Mouse (Mus musculus) embryonic facial prominence, embryonic 13.5 days (tissue): ENCODE measurements at regions not wholly inside any gene's neighbourhood (a gene's known extent, or its start where the extent isn't known, plus 50 kb on each side); places are given as distances from the start of the nearest gene placed in this dataset.

Experiments
- ATAC-seq: fragments of 200-750 bp; cut with Nextera tagmentation; 2 replicates; pipeline ENCODE4 v1.8.0; 2017; ENCODE audit warnings: low read depth; ENCODE audit not compliant: insufficient number of reproducible peaks, insufficient read depth, low FRiP score, low TSS enrichment
- H3K27ac ChIP-seq: fragments of 300-500 bp; sonication (generic); 2 replicates; pipeline ENCODE4 v1.5.1; 2015; ENCODE audit warnings: moderate library complexity, mild to moderate bottlenecking, inconsistent platforms
- H3K27me3 ChIP-seq: fragments of 300-500 bp; sonication (generic); 2 replicates; pipeline ENCODE4 v1.6.1; 2015; ENCODE audit warnings: mild to moderate bottlenecking, inconsistent platforms
- H3K36me3 ChIP-seq: fragments of 300-500 bp; sonication (generic); 2 replicates; pipeline ENCODE4 v1.6.1; 2015; ENCODE audit warnings: mild to moderate bottlenecking, inconsistent platforms
- H3K4me1 ChIP-seq: fragments of 300-500 bp; sonication (generic); 2 replicates; pipeline ENCODE4 v1.6.1; 2015; ENCODE audit warnings: inconsistent platforms
- H3K4me2 ChIP-seq: fragments of 300-500 bp; sonication (generic); 2 replicates; pipeline ENCODE4 v1.6.1; 2015; ENCODE audit warnings: moderate library complexity, mild to moderate bottlenecking, inconsistent platforms
- H3K4me3 ChIP-seq: fragments of 300-500 bp; sonication (generic); 2 replicates; pipeline ENCODE4 v1.5.1; 2015; ENCODE audit warnings: mild to moderate bottlenecking, inconsistent platforms
- H3K9ac ChIP-seq: fragments of 300-500 bp; sonication (generic); 2 replicates; pipeline ENCODE4 v1.6.1; 2015; ENCODE audit warnings: mild to moderate bottlenecking, inconsistent platforms
- H3K9me3 ChIP-seq: fragments of 300-500 bp; sonication (generic); 2 replicates; pipeline ENCODE4 v1.6.1; 2016; ENCODE audit warnings: inconsistent platforms
- WGBS: fragments of 180-500 bp; shearing (Covaris S2); methylation state at CpG from one replicate; pipeline ENCODE4 v1.1.7; 2015; ENCODE audit warnings: mixed read lengths; 5-methylcytosine and 5-hydroxymethylcytosine counted together

- WGBS, result 84% methylated on average over 2 of the region's 2 CpGs
- H3K4me2 ChIP-seq, result no peak overlapping the region
- no peak for ATAC-seq
- H3K36me3 ChIP-seq, result no peaks in the 10 kb centered on the region
- H3K4me3 ChIP-seq, result no peak overlapping the region
- H3K9me3 ChIP-seq, result no peaks in the 10 kb centered on the region
- H3K4me1 ChIP-seq, result no peaks in the 10 kb centered on the region
- no peaks in the 10 kb centered on the region for H3K27me3 ChIP-seq
- no peak overlapping the region for H3K27ac ChIP-seq
- no peak overlapping the region for H3K9ac ChIP-seq
Measured at GRCm38 (mm10) chr3:149209260-149209659, 218.9 kb upstream of the Adgrl2 start.

DNA sequence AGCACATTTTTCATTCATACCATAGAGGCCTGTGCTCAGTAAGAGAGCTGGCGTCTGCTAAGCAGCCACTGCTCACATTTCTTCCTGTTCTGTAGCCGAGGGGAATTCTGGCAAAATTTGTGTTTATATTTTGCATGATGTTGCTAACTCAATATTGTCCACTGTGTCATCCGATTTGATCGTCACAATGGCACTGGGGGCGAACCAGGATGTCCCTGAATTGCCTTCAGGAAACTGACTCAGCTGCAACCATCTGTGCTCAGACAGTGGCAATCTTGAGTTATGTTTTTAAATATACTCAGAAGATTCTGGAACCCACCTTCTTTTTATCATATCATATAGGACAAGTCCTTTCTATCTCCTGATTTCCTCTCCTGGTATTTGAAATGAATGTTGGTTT lies 213.1 kb upstream of the Adgrl2 start:
- H3K4me3 ChIP-seq, result no peak overlapping the region
- no peaks in the 10 kb centered on the region for H3K27me3 ChIP-seq
- H3K9me3 ChIP-seq, result no peaks in the 10 kb centered on the region
- no peaks in the 10 kb centered on the region for H3K36me3 ChIP-seq
- no peak for ATAC-seq
- 51% methylated on average over 5 of the region's 5 CpGs for WGBS
- no peak overlapping the region for H3K9ac ChIP-seq
- H3K4me1 ChIP-seq, result peaks cover 17% of the 10 kb centered on the region
- no peak overlapping the region for H3K27ac ChIP-seq
- no peak overlapping the region for H3K4me2 ChIP-seq

- H3K4me3 ChIP-seq, result no peak overlapping the region
- ATAC-seq, result no peak
- H3K36me3 ChIP-seq, result no peaks in the 10 kb centered on the region
- H3K4me2 ChIP-seq, result no peak overlapping the region
- no peak overlapping the region for H3K9ac ChIP-seq
- WGBS, result 83% methylated on average over 8 of the region's 8 CpGs
- H3K4me1 ChIP-seq, result peaks cover 6% of the 10 kb centered on the region
- H3K9me3 ChIP-seq, result no peaks in the 10 kb centered on the region
- H3K27ac ChIP-seq, result no peak overlapping the region
- H3K27me3 ChIP-seq, result no peaks in the 10 kb centered on the region
Measured at GRCm38 (mm10) chr3:149196477-149197185, 206.3 kb upstream of the Adgrl2 start.

GRCm38 (mm10) chr3:149190856-149191576 lies 200.7 kb upstream of the Adgrl2 start:
- ATAC-seq, result no peak
- H3K36me3 ChIP-seq, result no peaks in the 10 kb centered on the region
- no peak overlapping the region for H3K27ac ChIP-seq
- H3K9me3 ChIP-seq, result no peaks in the 10 kb centered on the region
- H3K4me2 ChIP-seq, result peak overlapping the region; percentile 33; the same call in 1 of the 2 replicates
- H3K4me1 ChIP-seq, result peaks cover 9% of the 10 kb centered on the region
- no peak overlapping the region for H3K4me3 ChIP-seq
- 61% methylated on average over 19 of the region's 19 CpGs for WGBS
- H3K9ac ChIP-seq, result no peak overlapping the region
- no peaks in the 10 kb centered on the region for H3K27me3 ChIP-seq

- no peaks in the 10 kb centered on the region for H3K9me3 ChIP-seq
- peak overlapping the region; percentile 29 for H3K4me3 ChIP-seq
- WGBS, result 12% methylated on average over 12 of the region's 12 CpGs
- no peaks in the 10 kb centered on the region for H3K36me3 ChIP-seq
- peaks cover 17% of the 10 kb centered on the region for H3K4me1 ChIP-seq
- ATAC-seq, result no peak
- H3K27me3 ChIP-seq, result no peaks in the 10 kb centered on the region
- H3K27ac ChIP-seq, result peak overlapping the region; percentile 87
- peak overlapping the region; percentile 52; the same call in 1 of the 2 replicates for H3K9ac ChIP-seq
- H3K4me2 ChIP-seq, result peak overlapping the region; percentile 63
Measured at GRCm38 (mm10) chr3:149184136-149184551, 193.8 kb upstream of the Adgrl2 start.

DNA sequence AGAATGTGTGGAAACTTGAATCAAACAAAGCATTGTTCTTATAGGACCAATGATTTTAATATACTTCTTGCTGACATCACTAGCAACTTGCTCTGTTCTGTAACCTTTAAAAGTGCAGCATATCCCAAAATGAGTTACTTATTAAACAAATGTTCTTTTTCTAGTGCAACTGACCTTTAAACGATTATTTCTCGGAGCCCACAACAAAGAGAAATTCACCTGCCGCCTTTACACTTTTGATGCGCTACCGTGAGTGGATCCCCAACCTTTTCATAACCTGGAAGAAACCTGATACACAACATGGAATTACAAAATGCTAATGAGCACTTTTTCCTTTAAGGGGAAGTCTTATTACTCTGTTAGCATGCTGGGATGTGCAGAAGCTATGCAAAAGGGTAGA lies 191.7 kb upstream of the Adgrl2 start:
- no peak for ATAC-seq
- Histone ChIP-seq H3K4me1 (peaks cover 17% of the 10 kb centered on the region), H3K36me3 (no peaks in the 10 kb centered on the region), H3K9me3 (no peaks in the 10 kb centered on the region), H3K9ac (no peak overlapping the region), H3K27me3 (no peaks in the 10 kb centered on the region), H3K4me2 (no peak overlapping the region), H3K27ac (no peak overlapping the region), H3K4me3 (no peak overlapping the region)
- WGBS, result 82% methylated on average over 5 of the region's 5 CpGs

GRCm38 (mm10) chr3:149180129-149180528 lies 189.8 kb upstream of the Adgrl2 start:
- WGBS, result 39% methylated on average over 8 of the region's 8 CpGs
- Histone ChIP-seq H3K9ac (no peak overlapping the region), H3K9me3 (no peaks in the 10 kb centered on the region), H3K4me2 (no peak overlapping the region), H3K27ac (no peak overlapping the region), H3K36me3 (no peaks in the 10 kb centered on the region), H3K4me3 (no peak overlapping the region), H3K4me1 (peaks cover 12% of the 10 kb centered on the region), H3K27me3 (no peaks in the 10 kb centered on the region)
- ATAC-seq, result no peak

DNA sequence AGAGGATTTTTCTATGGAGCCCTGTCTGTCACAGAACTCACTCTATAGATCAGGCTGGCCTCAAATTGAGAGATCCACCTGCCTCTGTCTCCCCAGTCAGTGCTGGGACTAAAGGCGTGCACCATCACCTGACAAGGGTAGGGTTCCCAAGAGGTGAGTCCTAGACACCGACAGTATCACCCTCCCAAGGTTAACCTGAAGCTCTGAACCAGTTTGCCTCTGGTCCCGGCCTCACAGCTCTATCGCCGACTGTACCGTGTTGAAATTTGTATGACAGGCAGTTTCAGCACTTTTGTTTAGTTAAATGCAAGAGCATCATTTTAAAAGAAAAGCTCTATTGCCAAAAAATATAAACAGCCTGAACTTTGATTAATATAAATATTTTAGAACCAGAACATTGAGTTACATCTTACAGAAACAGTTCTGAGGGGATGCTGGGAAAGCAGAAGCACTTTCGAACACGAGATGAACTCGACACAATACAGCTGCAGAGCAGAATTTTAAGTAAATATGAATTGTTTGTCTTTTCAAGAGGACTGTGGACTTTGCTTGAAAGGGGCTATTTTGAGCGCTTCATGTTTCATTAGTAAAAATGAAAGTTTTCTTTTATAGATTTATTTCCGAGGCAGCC lies 189.2 kb upstream of the Adgrl2 start:
- no peak overlapping the region for H3K4me3 ChIP-seq
- H3K36me3 ChIP-seq, result no peaks in the 10 kb centered on the region
- WGBS, result 79% methylated on average over 11 of the region's 11 CpGs
- H3K9me3 ChIP-seq, result no peaks in the 10 kb centered on the region
- H3K27ac ChIP-seq, result no peak overlapping the region
- H3K9ac ChIP-seq, result no peak overlapping the region
- peaks cover 10% of the 10 kb centered on the region for H3K4me1 ChIP-seq
- H3K27me3 ChIP-seq, result no peaks in the 10 kb centered on the region
- no peak for ATAC-seq
- H3K4me2 ChIP-seq, result no peak overlapping the region

GRCm38 (mm10) chr3:149178891-149179290 lies 188.5 kb upstream of the Adgrl2 start:
- Histone ChIP-seq H3K36me3 (no peaks in the 10 kb centered on the region), H3K9ac (no peak overlapping the region), H3K4me1 (peaks cover 5% of the 10 kb centered on the region), H3K27me3 (no peaks in the 10 kb centered on the region), H3K27ac (no peak overlapping the region), H3K9me3 (no peaks in the 10 kb centered on the region), H3K4me2 (no peak overlapping the region), H3K4me3 (no peak overlapping the region)
- no peak for ATAC-seq
- WGBS, result 89% methylated on average over 3 of the region's 3 CpGs

DNA sequence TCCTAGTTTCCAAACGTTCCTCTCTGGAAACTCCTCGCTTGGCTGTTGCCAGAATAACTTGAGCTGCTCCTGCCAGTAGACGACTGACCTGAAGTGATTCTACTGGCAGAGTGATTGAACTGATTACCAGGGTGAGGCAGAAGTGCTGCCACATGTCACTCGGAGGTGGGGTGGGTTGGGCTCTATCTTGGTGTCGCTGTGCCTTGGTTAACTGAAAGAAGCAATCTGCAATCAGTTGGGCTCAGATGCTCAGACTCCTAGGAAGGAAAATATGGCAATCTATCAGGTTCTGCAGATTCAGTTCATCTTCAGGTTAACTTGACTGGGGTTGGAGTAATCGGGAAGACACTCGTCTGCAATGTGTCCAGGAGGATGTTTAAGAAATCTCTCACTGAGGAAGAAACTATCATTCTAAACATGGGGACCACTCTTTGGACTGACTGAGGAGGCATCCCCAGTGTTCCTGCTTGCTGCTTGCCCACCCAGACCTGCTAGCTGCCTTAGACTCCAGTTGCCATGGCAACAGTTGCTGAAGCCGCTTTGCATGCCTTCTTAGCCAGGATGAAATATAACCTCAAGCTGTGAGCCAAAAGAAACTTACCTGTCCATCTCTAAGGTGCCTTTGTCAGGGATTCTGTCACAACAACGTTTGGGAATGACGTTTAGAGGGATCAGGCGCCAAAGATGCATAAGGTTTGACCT lies 184.5 kb upstream of the Adgrl2 start:
- Histone ChIP-seq H3K4me1 (peaks cover 8% of the 10 kb centered on the region), H3K4me2 (no peak overlapping the region), H3K9ac (no peak overlapping the region), H3K27ac (no peak overlapping the region), H3K4me3 (no peak overlapping the region), H3K9me3 (no peaks in the 10 kb centered on the region), H3K27me3 (no peaks in the 10 kb centered on the region), H3K36me3 (no peaks in the 10 kb centered on the region)
- ATAC-seq, result no peak
- 69% methylated on average over 11 of the region's 11 CpGs for WGBS

- Histone ChIP-seq H3K36me3 (no peaks in the 10 kb centered on the region), H3K27me3 (no peaks in the 10 kb centered on the region), H3K4me1 (peaks cover 14% of the 10 kb centered on the region), H3K4me2 (peak overlapping the region; percentile 36), H3K4me3 (peak overlapping the region; percentile 16; the same call in 1 of the 2 replicates), H3K9ac (no peak overlapping the region), H3K27ac (no peak overlapping the region), H3K9me3 (no peaks in the 10 kb centered on the region)
- WGBS, result 42% methylated on average over 10 of the region's 10 CpGs
- no peak for ATAC-seq
Measured at GRCm38 (mm10) chr3:149173537-149173936, 183.2 kb upstream of the Adgrl2 start.
